Mouse (Mus musculus): ENCODE results near the gene Zc3hav1l. TPM values are rescaled to one million over a fixed set of nuclear protein-coding genes. Genes with fewer than 3 reads are reported as not detected.
A peak's percentile ranks its signal among the peaks of the same experiment; 100 is the strongest.

The Zc3hav1l gene
- polyA plus RNA-seq, 1 experiment from 2014 or later = 5.3 TPM

DNA sequence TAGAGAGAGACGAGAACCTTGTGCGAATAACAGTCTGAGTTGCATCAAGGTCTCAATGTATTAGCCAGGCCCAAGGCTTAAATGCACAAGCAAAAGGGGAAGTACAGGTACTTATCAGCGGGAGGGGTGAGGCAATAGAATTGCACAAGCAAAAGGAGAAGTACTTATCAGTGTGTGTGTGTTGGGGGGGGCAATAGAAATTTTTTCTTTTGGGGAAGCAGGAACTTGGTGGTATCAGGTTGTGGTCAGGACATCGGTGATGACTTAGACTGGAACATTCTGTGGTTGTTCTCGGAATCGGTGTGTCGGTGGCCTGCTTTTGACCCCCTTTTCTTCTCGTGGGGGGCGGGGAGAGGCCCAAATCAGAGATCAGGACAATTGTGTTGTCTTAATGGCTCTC lies 21.6 kb upstream of the Zc3hav1l start:
- Histone ChIP-seq H3K4me2 (ENCODE audit: low read length) (no peak overlapping the region), H3K27ac (no peak overlapping the region), H3K27me3 (ENCODE audit: insufficient read depth, low read length) (no peaks in the 10 kb centered on the region), H3K4me1 (replicated peaks; ENCODE audit: insufficient read depth, low read length) (no peaks in the 10 kb centered on the region), H3K4me3 (replicated peaks; ENCODE audit: low read depth, low read length) (no peak overlapping the region), H3K9ac (ENCODE audit: low read depth, low read length) (no peak overlapping the region), H3K9me3 (replicated peaks; ENCODE audit: low read length) (no peaks in the 10 kb centered on the region), H3K36me3 (ENCODE audit: insufficient read depth, low read length) (no peaks in the 10 kb centered on the region)
- 92% methylated on average over 9 of the region's 9 CpGs for WGBS
- DNase-seq (ENCODE audit: low spot score) = no peak
- ATAC-seq (replicated peaks; ENCODE audit: low FRiP score, low read depth) = no peak
- TF ChIP-seq CTCF (IDR thresholded peaks at IDR 0.05; ENCODE audit: low read depth) = no peak

DNA sequence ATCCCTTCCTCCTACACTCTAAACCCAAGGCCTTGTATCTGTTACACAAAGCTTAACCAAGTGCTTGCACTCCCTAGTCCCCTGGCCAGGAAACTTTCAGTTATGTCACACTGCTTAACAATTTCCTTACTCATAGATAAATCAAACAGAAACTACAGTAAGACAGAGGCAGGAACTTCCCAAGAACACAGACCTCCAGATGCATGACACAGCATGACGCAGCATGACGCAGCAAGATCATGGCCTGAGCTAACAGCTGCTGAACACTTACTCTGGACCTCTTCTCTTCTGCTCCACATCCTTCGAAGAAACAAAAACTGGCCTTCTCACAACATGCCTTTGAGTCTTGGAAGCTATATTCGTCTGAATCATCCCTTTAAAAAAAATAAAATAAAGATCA lies 17.0 kb upstream of the Zc3hav1l start:
- Histone ChIP-seq H3K9ac (ENCODE audit: low read depth, low read length) (no peak overlapping the region), H3K27me3 (ENCODE audit: insufficient read depth, low read length) (no peaks in the 10 kb centered on the region), H3K4me2 (ENCODE audit: low read length) (no peak overlapping the region), H3K9me3 (replicated peaks; ENCODE audit: low read length) (no peaks in the 10 kb centered on the region), H3K36me3 (ENCODE audit: insufficient read depth, low read length) (no peaks in the 10 kb centered on the region), H3K4me1 (replicated peaks; ENCODE audit: insufficient read depth, low read length) (no peaks in the 10 kb centered on the region), H3K27ac (no peak overlapping the region), H3K4me3 (replicated peaks; ENCODE audit: low read depth, low read length) (no peak overlapping the region)
- ATAC-seq (replicated peaks; ENCODE audit: low FRiP score, low read depth) = no peak
- no peak for TF ChIP-seq CTCF (IDR thresholded peaks at IDR 0.05; ENCODE audit: low read depth)
- 92% methylated on average over 4 of the region's 4 CpGs for WGBS
- DNase-seq (ENCODE audit: low spot score) = no peak

DNA sequence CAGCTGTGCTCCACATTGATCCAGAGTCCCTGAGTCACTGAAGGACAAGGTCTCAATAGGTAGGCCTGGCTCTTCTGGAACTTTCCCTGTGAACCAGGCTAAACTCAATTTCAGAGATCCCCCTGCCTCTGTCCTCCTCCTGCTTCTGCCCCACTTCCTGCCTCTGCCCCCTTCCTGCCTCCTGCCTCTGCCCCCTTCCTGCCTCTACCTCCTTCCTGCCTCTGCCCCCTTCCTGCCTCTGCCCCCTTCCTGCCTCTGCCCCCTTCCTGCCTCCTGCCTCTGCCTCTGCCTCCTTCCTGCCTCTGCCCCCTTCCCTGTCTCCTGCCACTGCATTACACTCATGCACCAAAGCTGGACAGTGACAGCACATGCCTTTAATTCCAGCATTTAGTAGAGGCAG lies 10.7 kb upstream of the Zc3hav1l start:
- no peak overlapping the region for H3K9ac ChIP-seq (ENCODE audit: low read depth, low read length)
- no peaks in the 10 kb centered on the region for H3K9me3 ChIP-seq (replicated peaks; ENCODE audit: low read length)
- H3K36me3 ChIP-seq (ENCODE audit: insufficient read depth, low read length) = no peaks in the 10 kb centered on the region
- no peak overlapping the region for H3K4me2 ChIP-seq (ENCODE audit: low read length)
- no peak overlapping the region for H3K27ac ChIP-seq
- H3K4me3 ChIP-seq (replicated peaks; ENCODE audit: low read depth, low read length) = no peak overlapping the region
- H3K27me3 ChIP-seq (ENCODE audit: insufficient read depth, low read length) = no peaks in the 10 kb centered on the region
- TF ChIP-seq CTCF (IDR thresholded peaks at IDR 0.05; ENCODE audit: low read depth) = no peak
- no peak for ATAC-seq (replicated peaks; ENCODE audit: low FRiP score, low read depth)
- no peaks in the 10 kb centered on the region for H3K4me1 ChIP-seq (replicated peaks; ENCODE audit: insufficient read depth, low read length)
- DNase-seq (ENCODE audit: low spot score) = no peak

DNA sequence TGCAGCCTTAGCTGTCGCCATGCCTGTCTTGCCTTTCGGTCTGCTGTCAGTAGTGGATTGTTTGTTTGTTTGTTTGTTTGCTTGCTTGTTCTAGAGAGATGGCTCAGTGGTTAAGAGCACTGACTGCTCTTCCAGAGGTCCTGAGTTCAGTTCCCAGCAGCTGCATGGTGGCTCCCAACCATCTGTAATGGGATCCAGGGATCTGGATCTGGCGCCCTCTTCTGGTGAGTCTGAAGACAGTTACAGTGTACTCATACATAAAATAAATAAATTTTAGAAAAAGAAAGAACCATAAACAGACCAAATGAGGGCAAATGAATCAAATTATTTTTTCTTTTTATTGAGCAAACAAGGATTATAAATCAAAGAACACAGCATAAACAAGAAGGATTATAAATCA lies 5.9 kb upstream of the Zc3hav1l start:
- no peak overlapping the region for H3K4me2 ChIP-seq (ENCODE audit: low read length)
- DNase-seq (ENCODE audit: low spot score) = no peak
- H3K4me3 ChIP-seq (replicated peaks; ENCODE audit: low read depth, low read length) = no peak overlapping the region
- no peak for ATAC-seq (replicated peaks; ENCODE audit: low FRiP score, low read depth)
- no peaks in the 10 kb centered on the region for H3K36me3 ChIP-seq (ENCODE audit: insufficient read depth, low read length)
- peak; percentile 36 for TF ChIP-seq CTCF (IDR thresholded peaks at IDR 0.05; ENCODE audit: low read depth)
- WGBS = 83% methylated on average over 3 of the region's 3 CpGs
- no peaks in the 10 kb centered on the region for H3K27me3 ChIP-seq (ENCODE audit: insufficient read depth, low read length)
- H3K9me3 ChIP-seq (replicated peaks; ENCODE audit: low read length) = no peaks in the 10 kb centered on the region
- no peak overlapping the region for H3K9ac ChIP-seq (ENCODE audit: low read depth, low read length)
- H3K4me1 ChIP-seq (replicated peaks; ENCODE audit: insufficient read depth, low read length) = no peaks in the 10 kb centered on the region
- H3K27ac ChIP-seq = no peak overlapping the region

DNA sequence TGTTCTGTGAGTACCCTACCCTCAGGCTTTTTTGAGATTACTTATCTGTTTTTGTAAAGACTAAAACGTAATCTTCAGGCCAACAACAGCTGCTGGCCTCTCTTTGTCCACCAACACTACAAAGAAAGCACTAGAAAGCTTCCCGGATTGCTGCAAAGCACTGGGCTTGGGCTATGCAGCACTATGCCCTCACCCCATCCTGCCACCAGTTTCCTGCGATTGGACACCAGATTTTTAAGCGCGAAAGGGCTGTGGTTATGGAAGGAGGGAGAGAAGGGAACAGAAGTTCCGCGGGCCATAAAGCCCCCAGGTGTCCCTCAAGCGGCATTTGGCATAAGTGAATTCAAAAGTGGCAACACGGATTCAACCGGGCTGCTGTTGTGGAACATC lies 818 bp downstream of the Zc3hav1l start:
- DNase-seq (ENCODE audit: low spot score) (peak; percentile 62), ATAC-seq (replicated peaks; ENCODE audit: low FRiP score, low read depth) (peak; percentile 29; the same call in 1 of the 2 replicates)
- peak overlapping the region; percentile 90 for H3K4me3 ChIP-seq (replicated peaks; ENCODE audit: low read depth, low read length)
- no peaks in the 10 kb centered on the region for H3K9me3 ChIP-seq (replicated peaks; ENCODE audit: low read length)
- under 1% methylated on average over 10 of the region's 10 CpGs for WGBS
- peak overlapping the region; percentile 93 for H3K9ac ChIP-seq (ENCODE audit: low read depth, low read length)
- peak overlapping the region; percentile 80 for H3K4me2 ChIP-seq (ENCODE audit: low read length)
- H3K27me3 ChIP-seq (ENCODE audit: insufficient read depth, low read length) = no peaks in the 10 kb centered on the region
- H3K4me1 ChIP-seq (replicated peaks; ENCODE audit: insufficient read depth, low read length) = no peaks in the 10 kb centered on the region
- peaks cover 17% of the 10 kb centered on the region for H3K36me3 ChIP-seq (ENCODE audit: insufficient read depth, low read length)
- no peak for TF ChIP-seq CTCF (IDR thresholded peaks at IDR 0.05; ENCODE audit: low read depth)
- H3K27ac ChIP-seq = peak overlapping the region; percentile 97

DNA sequence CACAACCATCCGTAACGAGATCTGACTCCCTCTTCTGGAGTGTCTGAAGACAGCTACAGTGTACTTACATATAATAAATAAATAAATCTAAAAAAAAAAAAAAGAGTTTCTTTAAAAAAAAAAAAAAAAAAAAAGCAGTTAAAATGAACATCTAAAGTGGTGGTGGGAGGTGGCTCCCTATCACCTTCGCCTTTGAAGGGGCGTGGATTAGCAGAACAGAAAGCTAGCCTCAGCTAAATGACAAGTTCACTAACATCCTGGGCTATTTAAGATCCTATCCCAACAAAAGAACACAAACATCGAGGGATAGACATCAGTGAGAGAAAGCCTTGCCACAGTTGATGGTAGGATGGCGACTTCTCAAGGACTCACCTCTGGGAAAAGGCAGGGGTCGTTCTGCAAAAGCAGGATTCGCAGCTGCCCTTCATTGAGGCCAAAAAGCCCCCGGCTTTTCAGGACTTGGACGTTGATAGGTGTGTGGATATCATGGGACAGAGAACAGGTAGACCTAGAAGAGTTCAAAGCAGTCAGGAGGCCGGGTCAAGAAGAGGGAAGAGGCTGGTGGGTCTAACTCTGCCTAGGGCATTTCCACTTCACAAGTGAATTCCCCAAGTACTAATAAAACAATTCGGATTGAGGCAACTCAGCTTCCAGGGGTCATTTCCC lies 1.3 kb downstream of the Zc3hav1l start:
- DNase-seq (ENCODE audit: low spot score) (peak; percentile 11), ATAC-seq (replicated peaks; ENCODE audit: low FRiP score, low read depth) (no peak)
- Histone ChIP-seq H3K9me3 (replicated peaks; ENCODE audit: low read length) (no peaks in the 10 kb centered on the region), H3K9ac (ENCODE audit: low read depth, low read length) (peak overlapping the region; percentile 93), H3K4me2 (ENCODE audit: low read length) (peak overlapping the region; percentile 80), H3K4me1 (replicated peaks; ENCODE audit: insufficient read depth, low read length) (no peaks in the 10 kb centered on the region), H3K27me3 (ENCODE audit: insufficient read depth, low read length) (no peaks in the 10 kb centered on the region), H3K27ac (peak overlapping the region; percentile 97; the same call in 1 of the 2 replicates), H3K4me3 (replicated peaks; ENCODE audit: low read depth, low read length) (peak overlapping the region; percentile 90), H3K36me3 (ENCODE audit: insufficient read depth, low read length) (peaks cover 17% of the 10 kb centered on the region)
- WGBS = 31% methylated on average over 12 of the region's 12 CpGs
- no peak for TF ChIP-seq CTCF (IDR thresholded peaks at IDR 0.05; ENCODE audit: low read depth)

DNA sequence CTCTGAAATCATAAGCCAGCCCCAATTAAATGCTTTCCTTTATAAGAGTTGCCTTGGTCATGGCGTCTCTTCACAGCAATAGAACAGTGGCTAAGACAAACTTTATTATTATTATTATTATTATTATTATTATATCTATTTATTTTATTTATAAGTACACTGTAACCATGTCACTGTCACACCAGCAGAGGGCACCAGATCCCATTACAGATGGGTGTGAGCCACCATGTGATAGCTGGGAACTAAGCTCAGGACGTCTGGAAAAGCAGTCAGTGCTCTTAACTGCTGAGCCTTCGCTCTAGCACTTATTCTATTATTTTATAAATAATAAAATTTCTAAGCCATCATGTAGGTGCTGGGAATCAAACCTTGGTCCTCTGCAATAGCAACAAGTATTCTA lies 5.4 kb downstream of the Zc3hav1l start:
- 0 out of 2 replicates have a peak, but pooled peaks have one; percentile 25 for TF ChIP-seq CTCF (IDR thresholded peaks at IDR 0.05; ENCODE audit: low read depth)
- Histone ChIP-seq H3K9ac (ENCODE audit: low read depth, low read length) (no peak overlapping the region), H3K27ac (no peak overlapping the region), H3K4me1 (replicated peaks; ENCODE audit: insufficient read depth, low read length) (no peaks in the 10 kb centered on the region), H3K4me2 (ENCODE audit: low read length) (no peak overlapping the region), H3K36me3 (ENCODE audit: insufficient read depth, low read length) (peaks cover 30% of the 10 kb centered on the region), H3K27me3 (ENCODE audit: insufficient read depth, low read length) (no peaks in the 10 kb centered on the region), H3K9me3 (replicated peaks; ENCODE audit: low read length) (no peaks in the 10 kb centered on the region), H3K4me3 (replicated peaks; ENCODE audit: low read depth, low read length) (no peak overlapping the region)
- no peak for ATAC-seq (replicated peaks; ENCODE audit: low FRiP score, low read depth)
- 80% methylated on average over 3 of the region's 3 CpGs for WGBS
- DNase-seq (ENCODE audit: low spot score) = no peak
